Mouse (Mus musculus) embryonic fibroblast, embryonic 13.5 days (primary cell): Measurements from ENCODE around the gene Zfp865.

ENCODE experiments used
- CTCF ChIP-seq: IDR thresholded peaks from 2 replicates; pipeline ENCODE4 v1.5.1; 2011; ENCODE audit warnings: mild to moderate bottlenecking, control low read depth, low read length, moderate library complexity, borderline replicate concordance; ENCODE audit not compliant: insufficient read depth
- POLR2A ChIP-seq: IDR thresholded peaks from 2 replicates; pipeline ENCODE4 v1.6.1; 2011; ENCODE audit warnings: low read depth, mild to moderate bottlenecking, control low read depth, low read length, moderate library complexity

- TF ChIP-seq CTCF (no peak), POLR2A (no peak)
These were observed 7.3 kb upstream of the Zfp865 start for GRCm38 (mm10) chr7:5012681-5013513.
